Mouse (Mus musculus): ENCODE results near the gene Engase. TPM values are rescaled to one million over a fixed set of nuclear protein-coding genes. Genes with fewer than 3 reads are reported as not detected.

The Engase gene
- polyA plus RNA-seq, 1 experiment from 2014 or later = 4.0 TPM

DNA sequence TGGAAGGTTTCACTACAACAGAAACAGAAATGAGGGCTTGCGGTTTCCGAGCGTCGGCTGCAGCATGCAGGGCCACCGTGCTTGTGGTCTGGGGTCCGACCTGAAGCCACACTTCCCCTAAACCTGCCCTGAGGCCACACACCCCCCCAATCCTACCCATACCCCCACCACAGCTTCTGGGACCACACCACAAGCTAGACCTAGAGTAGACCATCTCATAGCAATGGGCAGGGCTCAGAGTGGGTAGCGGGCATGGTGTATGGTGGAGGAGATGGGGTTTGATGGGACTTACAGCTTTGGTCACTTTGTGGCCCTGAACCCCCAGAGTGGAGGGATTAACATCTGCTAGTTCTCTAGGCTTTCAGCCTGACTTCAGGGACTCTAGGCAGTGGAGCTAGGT, 14.6 kb downstream of the Engase start:
- Histone ChIP-seq H3K9ac (ENCODE audit: low read length) (no peak overlapping the region), H3K9me3 (replicated peaks; ENCODE audit: control insufficient read depth, low read length) (no peaks in the 10 kb centered on the region), H3K4me2 (ENCODE audit: low read depth, low read length) (no peak overlapping the region), H3K4me3 (ENCODE audit: low read length) (no peak overlapping the region), H3K27ac (ENCODE audit: low read length) (no peak overlapping the region), H3K4me1 (ENCODE audit: control insufficient read depth, insufficient read depth, low read length) (peaks cover 2% of the 10 kb centered on the region; the same call in 1 of the 2 replicates), H3K27me3 (ENCODE audit: control insufficient read depth, insufficient read depth, low read length) (no peaks in the 10 kb centered on the region), H3K36me3 (ENCODE audit: control insufficient read depth, insufficient read depth) (no peaks in the 10 kb centered on the region)
- 87% methylated on average over 7 of the region's 7 CpGs for WGBS
- no peak for ATAC-seq (replicated peaks; ENCODE audit: extremely low read depth, insufficient read depth, low FRiP score)

DNA sequence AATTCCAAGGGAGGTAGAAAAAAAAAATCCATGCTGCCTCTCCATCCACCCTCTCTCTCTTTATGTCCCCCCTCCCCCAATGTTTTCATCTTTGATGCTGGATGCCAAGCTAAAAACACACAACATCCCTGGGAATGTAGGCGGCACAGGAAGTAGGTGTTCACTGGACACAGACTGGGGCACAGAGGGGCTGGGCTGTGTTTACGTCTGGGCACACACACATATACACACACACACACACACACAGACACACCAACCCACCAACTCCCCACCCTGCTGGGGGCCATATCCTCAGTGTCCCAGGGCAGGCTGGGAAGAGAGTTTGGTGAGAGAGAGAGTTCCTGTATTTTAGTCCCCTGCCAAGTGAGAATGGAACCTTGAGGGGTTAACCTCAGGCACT, 16.8 kb downstream of the Engase start:
- WGBS = 68% methylated on average over 2 of the region's 2 CpGs
- no peaks in the 10 kb centered on the region for H3K27me3 ChIP-seq (ENCODE audit: control insufficient read depth, insufficient read depth, low read length)
- no peak overlapping the region for H3K27ac ChIP-seq (ENCODE audit: low read length)

DNA sequence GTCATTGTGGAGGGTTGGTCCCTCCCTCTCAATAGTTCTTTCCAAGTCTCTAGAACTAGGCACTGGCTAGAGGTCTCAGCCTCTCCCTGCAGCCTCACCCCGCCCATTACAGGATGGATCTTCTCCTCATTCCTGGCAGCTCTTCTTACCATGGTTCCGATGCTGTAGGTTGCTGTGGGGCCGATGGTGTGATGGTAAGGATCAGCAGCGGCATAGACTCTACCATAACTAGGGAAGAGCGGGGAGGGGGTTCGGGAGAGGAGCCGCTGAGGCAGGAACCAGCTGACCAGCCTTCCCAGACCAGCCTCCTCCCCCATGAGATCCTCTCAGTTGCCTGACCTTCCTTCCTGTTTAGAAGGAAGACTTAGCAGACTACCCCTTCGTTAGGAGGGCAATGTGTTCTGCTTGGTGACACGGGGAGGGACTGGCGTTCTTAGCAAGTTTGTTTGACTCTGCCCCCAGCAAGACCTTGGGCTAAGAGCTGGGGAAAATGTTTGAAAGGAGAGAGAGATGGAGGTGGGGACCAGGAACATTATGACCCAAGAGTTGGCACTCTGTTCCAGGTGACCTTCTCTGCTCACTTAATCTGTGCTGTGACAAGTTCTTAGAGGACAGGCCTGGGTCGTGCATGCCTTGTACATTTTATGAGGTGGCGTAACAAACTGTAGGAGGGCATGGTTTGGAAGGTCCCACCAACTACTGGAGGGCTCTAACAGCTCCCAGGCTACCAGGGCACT, 17.5 kb downstream of the Engase start:
- H3K9me3 ChIP-seq (replicated peaks; ENCODE audit: control insufficient read depth, low read length) = no peaks in the 10 kb centered on the region
- no peak overlapping the region for H3K9ac ChIP-seq (ENCODE audit: low read length)
- no peak overlapping the region for H3K27ac ChIP-seq (ENCODE audit: low read length)
- H3K4me2 ChIP-seq (ENCODE audit: low read depth, low read length) = no peak overlapping the region
- WGBS = 65% methylated on average over 12 of the region's 12 CpGs
- H3K4me1 ChIP-seq (ENCODE audit: control insufficient read depth, insufficient read depth, low read length) = peaks cover 2% of the 10 kb centered on the region; the same call in 1 of the 2 replicates
- H3K4me3 ChIP-seq (ENCODE audit: low read length) = no peak overlapping the region
- no peaks in the 10 kb centered on the region for H3K36me3 ChIP-seq (ENCODE audit: control insufficient read depth, insufficient read depth)
- ATAC-seq (replicated peaks; ENCODE audit: extremely low read depth, insufficient read depth, low FRiP score) = no peak
- H3K27me3 ChIP-seq (ENCODE audit: control insufficient read depth, insufficient read depth, low read length) = no peaks in the 10 kb centered on the region

More for the DNA sequence above, 16.8 kb downstream of the Engase start:
- Histone ChIP-seq H3K9ac (ENCODE audit: low read length) (no peak overlapping the region), H3K9me3 (replicated peaks; ENCODE audit: control insufficient read depth, low read length) (no peaks in the 10 kb centered on the region), H3K4me2 (ENCODE audit: low read depth, low read length) (no peak overlapping the region), H3K4me3 (ENCODE audit: low read length) (no peak overlapping the region), H3K4me1 (ENCODE audit: control insufficient read depth, insufficient read depth, low read length) (peaks cover 2% of the 10 kb centered on the region; the same call in 1 of the 2 replicates), H3K36me3 (ENCODE audit: control insufficient read depth, insufficient read depth) (no peaks in the 10 kb centered on the region)
- ATAC-seq (replicated peaks; ENCODE audit: extremely low read depth, insufficient read depth, low FRiP score) = no peak

DNA sequence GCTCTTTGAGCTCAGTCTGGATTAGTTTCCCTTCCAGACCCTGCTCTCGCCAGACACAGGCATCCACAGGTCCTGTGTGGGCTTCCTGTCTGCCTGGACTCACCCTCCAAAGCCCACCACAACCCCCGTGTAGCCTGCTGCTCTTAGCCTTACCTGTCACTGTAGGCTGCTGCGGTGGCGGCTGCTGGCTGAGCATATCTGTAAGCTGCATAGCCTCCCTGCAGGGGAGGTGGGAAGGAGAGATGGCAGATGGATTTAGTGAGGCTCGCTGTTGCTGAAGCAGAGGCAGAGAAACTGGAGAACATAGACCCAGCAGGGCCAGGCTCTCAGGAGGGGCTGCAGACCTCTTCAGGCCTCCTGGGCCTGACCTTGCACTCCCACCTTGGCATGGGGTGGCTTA, 18.4 kb downstream of the Engase start:
- no peaks in the 10 kb centered on the region for H3K36me3 ChIP-seq (ENCODE audit: control insufficient read depth, insufficient read depth)
- 40% methylated on average over 5 of the region's 5 CpGs for WGBS
- peaks cover 2% of the 10 kb centered on the region; the same call in 1 of the 2 replicates for H3K4me1 ChIP-seq (ENCODE audit: control insufficient read depth, insufficient read depth, low read length)
- no peak overlapping the region for H3K9ac ChIP-seq (ENCODE audit: low read length)
- no peak for ATAC-seq (replicated peaks; ENCODE audit: extremely low read depth, insufficient read depth, low FRiP score)
- H3K4me3 ChIP-seq (ENCODE audit: low read length) = no peak overlapping the region
- H3K9me3 ChIP-seq (replicated peaks; ENCODE audit: control insufficient read depth, low read length) = no peaks in the 10 kb centered on the region; the same call in 1 of the 2 replicates
- no peak overlapping the region for H3K27ac ChIP-seq (ENCODE audit: low read length)
- H3K4me2 ChIP-seq (ENCODE audit: low read depth, low read length) = no peak overlapping the region
- no peaks in the 10 kb centered on the region for H3K27me3 ChIP-seq (ENCODE audit: control insufficient read depth, insufficient read depth, low read length)

DNA sequence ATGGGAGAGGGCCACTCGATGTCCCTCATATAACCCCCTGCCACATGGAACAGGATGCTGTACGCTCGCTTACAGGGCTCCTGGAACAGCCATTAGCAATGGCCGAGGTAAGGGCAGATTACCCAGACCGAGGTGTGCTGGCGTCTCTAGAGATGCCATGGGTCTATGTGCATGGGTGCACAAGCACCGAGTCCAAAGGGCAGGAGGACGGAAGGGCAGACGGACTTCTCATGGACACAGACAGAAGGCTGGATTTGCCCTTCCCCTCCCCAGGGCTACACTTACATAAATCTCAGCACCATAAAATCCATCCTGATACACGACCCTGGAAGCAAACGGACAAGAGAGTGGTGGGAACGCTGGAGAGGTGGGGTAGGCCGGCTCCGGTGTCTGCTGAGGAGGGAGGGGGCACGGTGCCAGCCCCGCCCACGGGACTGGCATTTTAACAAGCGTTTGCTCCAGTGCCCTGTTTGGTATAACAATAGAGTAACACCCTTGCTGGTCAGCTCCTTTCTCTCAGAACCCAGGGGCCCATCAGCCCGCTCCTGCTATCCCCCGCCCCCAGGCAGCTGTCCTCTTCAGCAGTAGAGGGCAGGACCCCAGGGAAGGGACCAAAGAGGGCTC, 19.5 kb downstream of the Engase start:
- H3K9ac ChIP-seq (ENCODE audit: low read length) = no peak overlapping the region
- H3K27me3 ChIP-seq (ENCODE audit: control insufficient read depth, insufficient read depth, low read length) = no peaks in the 10 kb centered on the region
- no peak overlapping the region for H3K4me2 ChIP-seq (ENCODE audit: low read depth, low read length)
- 63% methylated on average over 20 of the region's 20 CpGs for WGBS
- H3K27ac ChIP-seq (ENCODE audit: low read length) = no peak overlapping the region
- no peak for ATAC-seq (replicated peaks; ENCODE audit: extremely low read depth, insufficient read depth, low FRiP score)
- no peaks in the 10 kb centered on the region; the same call in 1 of the 2 replicates for H3K9me3 ChIP-seq (replicated peaks; ENCODE audit: control insufficient read depth, low read length)
- H3K4me1 ChIP-seq (ENCODE audit: control insufficient read depth, insufficient read depth, low read length) = no peaks in the 10 kb centered on the region
- no peak overlapping the region for H3K4me3 ChIP-seq (ENCODE audit: low read length)
- no peaks in the 10 kb centered on the region for H3K36me3 ChIP-seq (ENCODE audit: control insufficient read depth, insufficient read depth)

DNA sequence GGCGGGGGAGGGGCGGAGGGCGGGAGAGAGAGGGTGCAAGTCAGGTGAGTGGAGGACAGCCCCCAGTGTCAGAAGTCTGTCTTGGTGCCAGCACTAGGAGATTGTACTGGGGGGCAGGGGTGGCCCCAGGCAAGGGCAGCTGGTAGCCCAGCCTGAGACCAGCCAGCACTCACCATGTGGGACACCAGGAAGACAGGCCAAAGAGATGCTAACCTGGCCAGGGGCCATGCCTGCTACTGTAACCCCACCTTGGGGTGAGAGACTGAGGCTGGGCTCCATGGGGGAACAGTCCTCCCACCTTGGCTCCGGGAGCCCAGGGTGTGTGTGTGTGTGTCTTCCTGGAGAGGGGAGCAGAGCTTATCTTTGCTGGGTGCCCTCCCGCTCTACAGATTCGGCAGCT, 26.4 kb downstream of the Engase start:
- ATAC-seq (replicated peaks; ENCODE audit: extremely low read depth, insufficient read depth, low FRiP score) = no peak
- Histone ChIP-seq H3K4me2 (ENCODE audit: low read depth, low read length) (no peak overlapping the region), H3K27me3 (ENCODE audit: control insufficient read depth, insufficient read depth, low read length) (peaks cover 33% of the 10 kb centered on the region), H3K36me3 (ENCODE audit: control insufficient read depth, insufficient read depth) (no peaks in the 10 kb centered on the region), H3K9me3 (replicated peaks; ENCODE audit: control insufficient read depth, low read length) (no peaks in the 10 kb centered on the region; the same call in 1 of the 2 replicates), H3K4me1 (ENCODE audit: control insufficient read depth, insufficient read depth, low read length) (no peaks in the 10 kb centered on the region), H3K4me3 (ENCODE audit: low read length) (no peak overlapping the region), H3K27ac (ENCODE audit: low read length) (no peak overlapping the region), H3K9ac (ENCODE audit: low read length) (no peak overlapping the region)
- 43% methylated on average over 6 of the region's 6 CpGs for WGBS

GRCm38 (mm10) chr11:118503418-118504179, 27.0 kb downstream of the Engase start:
- Histone ChIP-seq H3K4me3 (ENCODE audit: low read length) (no peak overlapping the region), H3K27me3 (ENCODE audit: control insufficient read depth, insufficient read depth, low read length) (peaks cover 33% of the 10 kb centered on the region), H3K36me3 (ENCODE audit: control insufficient read depth, insufficient read depth) (no peaks in the 10 kb centered on the region), H3K4me1 (ENCODE audit: control insufficient read depth, insufficient read depth, low read length) (no peaks in the 10 kb centered on the region), H3K9me3 (replicated peaks; ENCODE audit: control insufficient read depth, low read length) (no peaks in the 10 kb centered on the region; the same call in 1 of the 2 replicates), H3K27ac (ENCODE audit: low read length) (no peak overlapping the region), H3K4me2 (ENCODE audit: low read depth, low read length) (no peak overlapping the region), H3K9ac (ENCODE audit: low read length) (no peak overlapping the region)
- no peak for ATAC-seq (replicated peaks; ENCODE audit: extremely low read depth, insufficient read depth, low FRiP score)
- WGBS = 16% methylated on average over 34 of the region's 34 CpGs

- peaks cover 33% of the 10 kb centered on the region for H3K27me3 ChIP-seq (ENCODE audit: control insufficient read depth, insufficient read depth, low read length)
- H3K9ac ChIP-seq (ENCODE audit: low read length) = no peak overlapping the region
- 60% methylated on average over 5 of the region's 5 CpGs for WGBS
- ATAC-seq (replicated peaks; ENCODE audit: extremely low read depth, insufficient read depth, low FRiP score) = no peak
- H3K4me1 ChIP-seq (ENCODE audit: control insufficient read depth, insufficient read depth, low read length) = no peaks in the 10 kb centered on the region
- no peak overlapping the region for H3K4me2 ChIP-seq (ENCODE audit: low read depth, low read length)
- no peaks in the 10 kb centered on the region; the same call in 1 of the 2 replicates for H3K9me3 ChIP-seq (replicated peaks; ENCODE audit: control insufficient read depth, low read length)
- H3K27ac ChIP-seq (ENCODE audit: low read length) = no peak overlapping the region
- H3K4me3 ChIP-seq (ENCODE audit: low read length) = no peak overlapping the region
- no peaks in the 10 kb centered on the region for H3K36me3 ChIP-seq (ENCODE audit: control insufficient read depth, insufficient read depth)
Measured at GRCm38 (mm10) chr11:118504180-118504454, 27.5 kb downstream of the Engase start.

DNA sequence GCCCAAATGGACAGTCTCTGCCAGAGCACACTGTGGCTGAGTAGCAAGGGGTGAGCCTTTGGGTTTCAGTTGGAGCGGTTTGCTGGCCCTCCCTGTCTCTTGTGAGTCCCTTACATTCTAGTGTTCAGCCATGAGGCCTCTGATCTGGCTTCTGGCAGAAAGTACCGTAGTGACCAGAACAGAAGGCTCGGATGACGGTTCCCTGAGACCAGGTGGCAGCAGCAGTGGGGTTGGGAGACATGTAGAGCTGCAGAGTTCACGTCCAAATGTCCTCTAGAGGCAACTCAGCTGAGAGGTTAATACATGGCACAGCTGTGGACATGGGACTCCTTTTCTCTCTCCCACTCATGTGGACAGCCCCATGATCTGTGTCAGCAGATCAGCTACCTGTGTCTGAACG, 30.5 kb downstream of the Engase start:
- Histone ChIP-seq H3K36me3 (ENCODE audit: control insufficient read depth, insufficient read depth) (no peaks in the 10 kb centered on the region), H3K4me1 (ENCODE audit: control insufficient read depth, insufficient read depth, low read length) (peaks cover 5% of the 10 kb centered on the region; the same call in 1 of the 2 replicates), H3K9me3 (replicated peaks; ENCODE audit: control insufficient read depth, low read length) (no peaks in the 10 kb centered on the region), H3K4me2 (ENCODE audit: low read depth, low read length) (no peak overlapping the region), H3K4me3 (ENCODE audit: low read length) (no peak overlapping the region), H3K27me3 (ENCODE audit: control insufficient read depth, insufficient read depth, low read length) (peaks cover 48% of the 10 kb centered on the region), H3K9ac (ENCODE audit: low read length) (no peak overlapping the region), H3K27ac (ENCODE audit: low read length) (no peak overlapping the region)
- WGBS = 75% methylated on average over 6 of the region's 6 CpGs
- no peak for ATAC-seq (replicated peaks; ENCODE audit: extremely low read depth, insufficient read depth, low FRiP score)
